Mouse (Mus musculus) heart, embryonic 10.5 days (tissue): ENCODE results near the gene Gng4. TPM values are rescaled to one million over a fixed set of nuclear protein-coding genes. Genes with fewer than 3 reads are reported as not detected.
"Not testable (repeated sequence)": the region's sequence is repeated elsewhere in the genome, so short reads cannot be mapped to it uniquely, and the experiment has no call there.

Experiments
- DNase-seq: peaks from one replicate; pipeline ENCODE4 v3.0.0-alpha.2; 2017; ENCODE audit warnings: low spot score
- H3K27ac ChIP-seq: fragments of 300-500 bp; sonication (generic); 2 replicates; pipeline ENCODE4 v1.5.1; 2016; ENCODE audit warnings: mild to moderate bottlenecking
- H3K27me3 ChIP-seq: fragments of 300-500 bp; sonication (generic); 2 replicates; pipeline ENCODE4 v1.6.1; 2016; ENCODE audit warnings: mild to moderate bottlenecking; ENCODE audit not compliant: poor library complexity, insufficient read depth, severe bottlenecking
- H3K36me3 ChIP-seq: fragments of 300-500 bp; sonication (generic); 2 replicates; pipeline ENCODE4 v1.6.1; 2016; ENCODE audit warnings: mild to moderate bottlenecking, moderate library complexity
- H3K4me1 ChIP-seq: fragments of 300-500 bp; sonication (generic); 2 replicates; pipeline ENCODE4 v1.6.1; 2016; ENCODE audit warnings: mild to moderate bottlenecking
- H3K4me3 ChIP-seq: fragments of 300-500 bp; sonication (generic); 2 replicates; pipeline ENCODE4 v1.5.1; 2016; ENCODE audit warnings: mild to moderate bottlenecking, moderate library complexity
- H3K9me3 ChIP-seq: fragments of 300-500 bp; sonication (generic); 2 replicates; pipeline ENCODE4 v1.6.1; 2016; ENCODE audit warnings: mild to moderate bottlenecking, moderate library complexity
- WGBS: fragments of 180-500 bp; shearing (Covaris S2); methylation state at CpG from one replicate; pipeline ENCODE4 v1.1.7; 2016; 5-methylcytosine and 5-hydroxymethylcytosine counted together
- polyA plus RNA-seq: library from polyadenylated mRNA; unstranded; fragments of >200 nt; fragmentation: Nextera tagmentation; extraction: Ambion mirVana; gene quantifications from 2 replicates; pipeline ENCODE4 v1.2.1, GENCODE M21; 2016

Gene Gng4
- polyA plus RNA-seq, 1 experiment from 2014 or later = 0.51 TPM

DNA sequence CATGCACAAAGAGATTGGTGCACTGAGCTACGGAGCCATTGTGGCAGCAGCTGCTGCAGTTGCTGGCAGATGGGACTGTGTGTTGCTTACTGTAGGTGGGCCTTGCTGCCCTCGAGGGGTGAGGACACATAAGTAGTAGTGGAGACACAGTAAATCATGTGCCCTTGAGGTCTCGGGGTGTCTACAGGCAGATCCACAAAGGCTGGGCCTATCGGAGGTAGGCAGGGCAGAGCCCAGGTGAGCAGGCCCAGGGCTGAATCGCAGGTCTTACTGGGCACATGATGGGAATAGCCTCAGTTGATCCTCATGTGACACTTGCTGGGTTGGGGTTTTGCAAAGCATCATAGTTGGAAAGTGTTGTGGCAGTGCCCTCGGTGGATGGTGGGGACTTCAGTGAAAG is 3.1 kb downstream of the Gng4 start:
- peaks cover 60% of the 10 kb centered on the region for H3K27me3 ChIP-seq

DNA sequence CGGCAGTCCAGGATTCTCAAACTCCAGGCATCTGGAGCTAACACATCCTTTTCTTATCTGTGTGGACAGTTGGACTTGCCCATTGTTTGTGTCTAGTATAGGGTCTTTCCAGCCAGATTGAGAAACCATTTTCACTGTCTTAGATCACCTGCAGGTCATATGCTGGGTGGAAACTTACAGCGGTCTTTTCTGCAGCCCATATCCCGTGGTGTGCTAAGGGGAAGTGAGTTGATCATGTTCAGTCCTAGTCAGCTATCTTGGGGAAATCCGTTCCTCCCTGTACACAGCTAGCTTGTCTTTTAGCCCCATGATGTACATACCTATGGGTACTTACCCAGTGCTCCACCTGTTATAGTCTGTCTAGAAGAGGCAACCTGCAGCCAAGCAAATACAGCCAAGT is 4.2 kb downstream of the Gng4 start:
- Histone ChIP-seq H3K4me1 (peaks cover 24% of the 10 kb centered on the region), H3K4me3 (no peak overlapping the region), H3K9me3 (no peaks in the 10 kb centered on the region), H3K27ac (no peak overlapping the region), H3K27me3 (peaks cover 50% of the 10 kb centered on the region), H3K36me3 (no peaks in the 10 kb centered on the region)
- no peak for DNase-seq
- WGBS = 88% methylated on average over 4 of the region's 4 CpGs

More for the DNA sequence above, 3.1 kb downstream of the Gng4 start:
- H3K27ac ChIP-seq = no peak overlapping the region
- no peaks in the 10 kb centered on the region for H3K9me3 ChIP-seq
- no peak for DNase-seq
- peaks cover 24% of the 10 kb centered on the region for H3K4me1 ChIP-seq
- no peak overlapping the region for H3K4me3 ChIP-seq
- WGBS = 81% methylated on average over 6 of the region's 6 CpGs
- H3K36me3 ChIP-seq = no peaks in the 10 kb centered on the region

DNA sequence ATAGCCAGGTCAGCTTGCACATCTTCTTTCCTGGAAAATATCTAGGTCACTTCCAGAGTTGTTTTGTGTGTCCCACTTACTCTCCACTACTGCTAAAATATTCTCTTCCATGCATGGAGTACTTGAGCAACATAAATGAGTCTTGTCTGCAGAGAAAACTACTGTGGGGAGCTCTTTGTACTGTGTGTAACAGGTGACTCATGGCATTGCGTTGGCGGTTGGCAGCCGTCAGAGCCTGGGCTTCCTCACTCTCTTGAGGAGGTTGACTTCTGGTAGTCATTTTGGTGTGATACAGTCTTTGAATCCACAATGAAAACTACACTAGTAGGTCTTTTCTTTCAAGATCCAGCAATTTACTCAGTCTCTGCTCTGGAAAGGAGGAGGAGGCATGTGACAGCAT is 8.1 kb downstream of the Gng4 start:
- H3K27me3 ChIP-seq = peaks cover 13% of the 10 kb centered on the region; the same call in 1 of the 2 replicates
- H3K36me3 ChIP-seq = no peaks in the 10 kb centered on the region
- no peak overlapping the region for H3K4me3 ChIP-seq
- no peak for DNase-seq
- 81% methylated on average over 3 of the region's 3 CpGs for WGBS
- H3K4me1 ChIP-seq = no peaks in the 10 kb centered on the region
- no peaks in the 10 kb centered on the region for H3K9me3 ChIP-seq
- no peak overlapping the region for H3K27ac ChIP-seq

DNA sequence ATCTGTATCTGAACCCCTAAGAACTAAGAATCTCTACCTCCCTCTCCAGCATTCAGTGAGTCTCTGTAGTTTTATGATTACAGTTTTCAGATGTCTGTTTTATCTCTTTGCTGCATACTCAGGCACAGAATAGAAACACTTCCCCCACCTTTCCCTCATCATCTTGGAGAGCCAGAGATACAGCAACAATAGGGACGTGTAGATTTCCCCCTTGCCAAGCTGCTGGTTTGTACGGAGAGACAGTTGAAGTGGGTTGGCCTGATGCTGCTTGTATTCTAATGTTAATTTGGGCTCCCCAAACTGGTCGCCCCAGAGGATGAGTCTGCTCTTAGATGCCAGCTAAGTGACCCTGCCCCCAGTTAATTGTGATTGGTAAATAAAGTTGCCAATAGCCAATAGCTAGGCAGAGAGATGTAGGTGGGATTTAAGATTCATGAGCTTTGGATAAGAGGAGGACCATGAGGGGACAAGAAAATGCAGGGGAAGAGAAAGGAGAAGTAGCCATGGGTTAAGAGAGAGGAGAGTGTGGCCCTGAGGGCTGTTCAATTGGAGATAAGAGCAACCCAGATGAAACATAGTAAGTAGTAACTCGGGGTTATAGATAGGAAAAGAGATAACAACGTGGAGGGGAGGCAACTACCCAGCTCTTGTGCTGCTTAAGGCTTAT is 11.4 kb downstream of the Gng4 start:
- no peak for DNase-seq
- H3K36me3 ChIP-seq = no peaks in the 10 kb centered on the region
- 26% methylated on average over 5 of the region's 5 CpGs for WGBS
- H3K27ac ChIP-seq = no peak overlapping the region
- H3K27me3 ChIP-seq = no peaks in the 10 kb centered on the region
- H3K4me1 ChIP-seq = no peaks in the 10 kb centered on the region
- no peaks in the 10 kb centered on the region for H3K9me3 ChIP-seq
- no peak overlapping the region for H3K4me3 ChIP-seq

DNA sequence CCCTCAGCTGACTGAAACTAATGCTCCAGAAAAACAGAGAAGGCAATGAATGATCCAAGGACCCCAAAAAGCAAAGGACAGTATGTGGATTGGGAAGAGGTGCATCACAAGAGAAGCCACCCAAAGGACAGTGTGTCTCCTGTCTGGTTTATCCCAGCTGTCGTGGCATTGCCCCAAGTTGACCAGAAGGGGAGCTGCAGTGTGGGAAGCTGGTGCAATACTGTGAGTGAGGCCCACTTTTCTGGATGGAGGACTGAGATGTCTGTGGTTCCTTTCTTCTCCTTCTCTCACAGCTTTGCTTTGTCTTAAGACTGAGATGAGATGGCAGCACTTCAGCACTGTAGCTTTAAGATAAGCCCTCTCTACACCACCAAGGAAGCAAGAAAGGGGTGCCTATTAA is 12.2 kb downstream of the Gng4 start:
- Histone ChIP-seq H3K4me1 (no peaks in the 10 kb centered on the region), H3K27ac (no peak overlapping the region), H3K36me3 (no peaks in the 10 kb centered on the region), H3K27me3 (no peaks in the 10 kb centered on the region), H3K9me3 (no peaks in the 10 kb centered on the region), H3K4me3 (no peak overlapping the region)
- DNase-seq = no peak
- WGBS = 70% methylated on average over 1 of the region's 1 CpGs

DNA sequence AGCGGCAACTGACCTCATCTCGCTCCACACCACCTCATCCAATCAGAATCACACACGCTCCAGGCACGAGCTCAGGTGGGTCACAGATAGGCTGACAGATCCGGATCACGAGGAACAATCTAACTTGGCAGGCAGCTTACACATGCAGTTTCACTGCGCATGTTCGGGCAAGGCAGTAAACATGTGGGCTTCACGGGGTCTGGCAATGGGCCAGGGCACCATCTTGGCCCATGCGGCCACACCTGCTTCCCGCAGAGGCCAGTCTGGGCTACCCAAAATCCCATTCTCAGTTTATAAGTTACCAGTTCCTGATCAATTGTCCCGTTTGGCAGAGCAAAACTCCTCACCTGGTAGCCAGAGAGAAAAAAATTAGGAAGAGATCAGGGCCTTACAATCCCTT is 14.0 kb downstream of the Gng4 start:
- not testable (repeated sequence) for H3K4me1 ChIP-seq, H3K27me3 ChIP-seq, H3K27ac ChIP-seq, DNase-seq, H3K9me3 ChIP-seq, H3K36me3 ChIP-seq, H3K4me3 ChIP-seq
- 89% methylated on average over 12 of the region's 12 CpGs for WGBS

DNA sequence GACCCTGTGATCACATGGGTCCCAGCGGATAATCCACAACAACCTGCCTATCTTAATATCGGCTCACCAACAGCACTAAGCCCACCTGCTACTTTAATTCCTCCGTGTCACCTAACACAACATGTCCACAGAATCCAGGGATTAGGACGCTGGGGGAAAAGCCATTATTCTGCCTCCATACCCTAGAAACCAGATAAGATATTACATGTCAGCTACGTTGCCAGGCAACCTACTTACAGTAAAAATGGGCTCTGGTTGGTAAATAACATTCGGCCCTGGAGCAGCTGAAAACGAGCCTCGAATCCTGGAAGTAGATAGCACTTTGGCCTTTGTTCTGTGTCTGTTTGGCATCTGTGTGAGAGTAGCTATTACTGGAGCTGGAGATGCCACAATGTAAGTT is 14.9 kb downstream of the Gng4 start:
- Histone ChIP-seq H3K36me3 (no peaks in the 10 kb centered on the region), H3K4me1 (no peaks in the 10 kb centered on the region), H3K27ac (no peak overlapping the region), H3K27me3 (no peaks in the 10 kb centered on the region), H3K9me3 (no peaks in the 10 kb centered on the region), H3K4me3 (no peak overlapping the region)
- 69% methylated on average over 8 of the region's 8 CpGs for WGBS
- no peak for DNase-seq

DNA sequence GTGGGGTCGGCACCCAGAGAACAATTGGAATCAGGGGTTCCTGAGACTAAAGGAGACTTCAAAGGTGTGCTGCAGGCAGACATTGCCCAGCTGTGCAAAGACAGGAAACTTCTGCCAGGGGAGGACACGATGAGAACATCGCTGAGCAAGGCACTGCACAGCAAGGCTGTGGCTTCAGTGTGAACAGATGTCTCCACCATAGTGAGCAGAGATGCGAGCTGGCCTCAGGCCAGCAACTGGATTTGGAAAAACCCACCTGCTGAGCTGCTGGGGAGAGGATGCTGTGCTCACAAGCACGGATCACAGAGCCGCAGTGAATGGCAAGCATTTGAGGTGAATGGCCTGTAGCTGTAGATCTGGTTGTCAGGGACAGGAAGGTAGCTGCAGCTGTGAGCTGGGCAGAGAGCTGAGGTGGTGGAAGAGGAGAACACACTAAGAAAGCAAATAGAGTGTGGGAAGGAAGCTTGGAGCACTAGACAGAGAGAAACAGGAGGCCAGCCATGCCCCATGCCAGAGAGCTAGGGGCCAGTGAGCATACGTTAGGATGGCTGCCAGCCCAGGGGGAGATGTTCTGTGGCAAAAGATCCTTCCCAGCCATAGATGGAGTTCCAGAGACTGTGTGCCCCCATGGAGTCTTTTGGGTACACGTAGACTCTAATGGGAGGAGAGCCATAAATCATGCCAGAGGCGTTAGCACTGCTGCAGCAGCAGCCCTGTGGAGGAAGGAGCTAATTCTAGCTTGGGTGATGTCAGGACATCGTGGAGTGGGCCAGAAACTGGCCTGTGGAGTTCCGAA is 24.7 kb downstream of the Gng4 start:
- no peak for DNase-seq
- Histone ChIP-seq H3K36me3 (no peaks in the 10 kb centered on the region), H3K9me3 (no peaks in the 10 kb centered on the region), H3K27me3 (no peaks in the 10 kb centered on the region), H3K4me1 (no peaks in the 10 kb centered on the region), H3K4me3 (no peak overlapping the region), H3K27ac (no peak overlapping the region)
- 51% methylated on average over 11 of the region's 11 CpGs for WGBS

DNA sequence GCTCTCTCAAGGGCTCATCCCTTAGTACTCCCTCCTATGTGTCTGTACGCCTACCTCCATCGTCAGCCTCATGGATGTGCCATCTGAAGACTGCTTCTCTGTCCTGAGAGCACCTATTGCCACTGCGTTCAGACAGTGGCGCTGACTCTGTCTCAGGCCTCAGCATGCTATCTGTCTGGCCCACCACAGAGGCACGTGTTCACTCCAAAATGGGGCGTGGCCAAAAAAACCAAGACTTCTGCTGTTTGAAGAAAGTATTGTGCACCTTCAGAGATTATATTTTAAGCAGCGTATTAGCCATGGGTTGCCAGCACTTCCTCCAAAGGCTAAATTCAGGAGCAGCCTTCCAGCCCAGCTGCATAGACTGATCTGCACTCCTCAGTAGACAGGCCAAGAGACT is 27.0 kb downstream of the Gng4 start:
- Histone ChIP-seq H3K4me1 (no peaks in the 10 kb centered on the region), H3K4me3 (no peak overlapping the region), H3K27me3 (no peaks in the 10 kb centered on the region), H3K9me3 (no peaks in the 10 kb centered on the region), H3K36me3 (no peaks in the 10 kb centered on the region), H3K27ac (no peak overlapping the region)
- WGBS = 83% methylated on average over 7 of the region's 7 CpGs
- no peak for DNase-seq

DNA sequence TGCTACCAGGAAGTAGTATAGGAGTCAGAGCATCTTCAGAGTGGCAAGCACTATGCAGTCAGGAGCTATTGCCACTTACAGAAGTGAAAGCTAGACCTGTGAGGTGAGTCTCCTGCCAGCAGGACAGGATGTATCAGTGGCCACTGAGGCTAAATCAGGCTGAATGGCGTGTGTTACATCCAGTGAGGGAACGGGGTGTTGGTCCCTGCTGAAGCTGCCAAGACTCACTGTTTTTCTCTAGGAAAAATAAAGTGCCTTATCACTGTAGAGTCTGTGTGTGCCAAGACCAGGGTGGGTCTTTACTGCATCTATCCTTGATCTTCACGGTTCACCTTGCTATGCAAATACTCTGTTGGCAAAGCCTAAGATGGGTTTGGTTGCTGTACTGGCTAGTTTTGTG is 34.8 kb downstream of the Gng4 start:
- Histone ChIP-seq H3K27ac (no peak overlapping the region), H3K4me1 (no peaks in the 10 kb centered on the region), H3K27me3 (no peaks in the 10 kb centered on the region), H3K4me3 (no peak overlapping the region), H3K9me3 (no peaks in the 10 kb centered on the region), H3K36me3 (no peaks in the 10 kb centered on the region)
- no peak for DNase-seq
- WGBS = 75% methylated on average over 3 of the region's 3 CpGs

DNA sequence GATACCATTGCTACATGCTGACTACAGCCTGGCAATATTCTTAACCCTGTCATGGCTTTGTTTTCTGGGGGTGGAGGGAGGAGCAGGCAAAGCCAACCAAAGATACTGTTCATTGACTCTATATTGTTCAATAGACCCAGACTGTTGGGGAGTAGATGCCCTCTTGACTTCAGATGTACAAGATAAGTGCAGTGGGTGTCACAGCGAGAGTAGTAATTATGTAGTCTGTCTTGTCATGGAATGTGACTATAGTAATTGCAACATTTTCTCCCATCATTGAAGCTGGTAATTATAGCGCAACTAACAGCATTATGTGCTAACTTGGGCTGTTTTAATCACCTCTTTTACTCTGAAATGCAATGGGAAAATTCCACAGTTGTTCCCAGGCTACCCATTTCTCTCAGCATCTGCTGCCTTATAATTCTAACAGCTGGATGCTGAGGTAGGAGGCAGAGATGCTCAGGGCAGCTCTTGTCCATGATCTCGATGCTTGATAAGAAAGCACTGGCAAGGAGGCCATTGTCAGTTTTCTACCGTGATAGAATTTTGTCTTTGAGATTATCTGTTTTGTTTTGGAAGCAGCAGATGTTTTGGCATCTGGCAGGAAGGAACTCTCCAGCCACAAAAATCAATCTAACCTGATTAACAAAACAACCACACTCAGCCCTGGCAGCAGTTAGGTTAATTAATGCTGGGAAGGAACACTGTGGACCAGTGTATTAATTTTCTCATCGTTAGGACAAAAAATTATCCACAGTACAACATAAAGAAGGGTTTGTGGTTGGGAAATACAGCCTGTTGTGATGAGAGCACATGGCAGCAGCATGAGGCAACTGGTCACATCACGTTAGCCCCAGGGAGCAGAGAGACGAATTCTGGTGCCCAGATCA is 36.6 kb downstream of the Gng4 start:
- Histone ChIP-seq H3K27me3 (no peaks in the 10 kb centered on the region), H3K36me3 (no peaks in the 10 kb centered on the region), H3K9me3 (no peaks in the 10 kb centered on the region), H3K4me1 (no peaks in the 10 kb centered on the region), H3K4me3 (no peak overlapping the region), H3K27ac (no peak overlapping the region)
- DNase-seq = peak; percentile 22
- WGBS = 74% methylated on average over 7 of the region's 7 CpGs

DNA sequence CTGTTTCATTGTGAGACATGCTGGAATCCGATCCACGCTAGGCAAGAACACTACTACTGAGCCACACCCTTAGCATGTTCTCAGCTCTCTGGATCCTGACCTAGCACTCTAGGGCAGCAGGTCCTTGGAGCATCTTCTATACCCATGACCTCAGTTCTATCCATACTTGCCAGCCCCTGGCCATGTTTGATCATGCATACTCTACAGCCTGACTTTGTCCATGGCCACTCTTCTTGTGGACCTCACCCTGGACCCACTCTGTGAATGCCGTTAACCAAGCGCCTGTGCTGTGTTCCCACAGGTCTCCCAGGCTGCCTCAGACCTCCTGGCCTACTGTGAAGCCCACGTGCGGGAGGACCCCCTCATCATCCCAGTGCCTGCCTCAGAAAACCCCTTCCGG is 41.1 kb downstream of the Gng4 start:
- Histone ChIP-seq H3K36me3 (no peaks in the 10 kb centered on the region), H3K9me3 (no peaks in the 10 kb centered on the region), H3K27ac (no peak overlapping the region), H3K4me3 (no peak overlapping the region), H3K27me3 (no peaks in the 10 kb centered on the region), H3K4me1 (no peaks in the 10 kb centered on the region)
- 83% methylated on average over 7 of the region's 7 CpGs for WGBS
- peak; percentile 61 for DNase-seq

DNA sequence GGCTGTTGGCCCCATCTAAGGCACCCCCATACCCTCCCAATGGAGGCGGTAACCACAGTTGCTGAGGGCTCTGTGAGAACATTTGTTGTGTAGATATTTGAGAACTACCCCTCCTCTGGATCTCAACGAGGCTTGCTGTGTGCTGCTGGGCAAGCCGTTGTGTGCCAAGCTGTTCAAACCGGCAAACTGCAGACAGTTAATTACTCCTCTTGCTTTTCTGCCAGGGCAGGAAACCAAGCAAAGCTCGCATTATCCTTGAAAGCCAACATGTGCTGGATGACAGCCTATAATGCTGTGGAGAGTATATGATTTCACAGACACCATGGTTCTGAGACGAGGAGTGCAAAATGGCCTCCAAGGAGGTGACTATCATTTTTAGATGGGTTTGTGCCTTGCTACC is 42.7 kb downstream of the Gng4 start:
- DNase-seq = peak; percentile 64
- 83% methylated on average over 6 of the region's 6 CpGs for WGBS
- H3K9me3 ChIP-seq = no peaks in the 10 kb centered on the region
- no peaks in the 10 kb centered on the region for H3K27me3 ChIP-seq
- no peaks in the 10 kb centered on the region for H3K4me1 ChIP-seq
- no peaks in the 10 kb centered on the region for H3K36me3 ChIP-seq
- H3K4me3 ChIP-seq = no peak overlapping the region
- no peak overlapping the region for H3K27ac ChIP-seq
